Mouse (Mus musculus) neural tube, embryonic 13.5 days (tissue): ENCODE results near the gene Cacna1a. TPM values are rescaled to one million over a fixed set of nuclear protein-coding genes. Genes with fewer than 3 reads are reported as not detected.

Experiments used
- ATAC-seq: fragments of 200-750 bp; cut with Nextera tagmentation; 2 replicates; pipeline ENCODE4 v1.8.0; 2017; ENCODE audit warnings: low read depth, mild to moderate bottlenecking, moderate TSS enrichment, moderate library complexity
- H3K27ac ChIP-seq: fragments of 300-500 bp; sonication (generic); replicated peaks from 2 replicates; pipeline ENCODE4 v1.5.1; 2015; ENCODE audit warnings: moderate library complexity, mild to moderate bottlenecking, inconsistent platforms
- H3K27me3 ChIP-seq: fragments of 300-500 bp; sonication (generic); 2 replicates; pipeline ENCODE4 v1.6.1; 2015; ENCODE audit warnings: mild to moderate bottlenecking, inconsistent platforms
- H3K36me3 ChIP-seq: fragments of 300-500 bp; sonication (generic); 2 replicates; pipeline ENCODE4 v1.6.1; 2015; ENCODE audit warnings: mild to moderate bottlenecking, inconsistent platforms
- H3K4me1 ChIP-seq: fragments of 300-500 bp; sonication (generic); replicated peaks from 2 replicates; pipeline ENCODE4 v1.6.1; 2015; ENCODE audit warnings: inconsistent platforms
- H3K4me2 ChIP-seq: fragments of 300-500 bp; sonication (generic); 2 replicates; pipeline ENCODE4 v1.6.1; 2015; ENCODE audit warnings: inconsistent platforms, mild to moderate bottlenecking, moderate library complexity
- H3K4me3 ChIP-seq: fragments of 300-500 bp; sonication (generic); 2 replicates; pipeline ENCODE4 v1.5.1; 2015; ENCODE audit warnings: mild to moderate bottlenecking, inconsistent platforms
- H3K9ac ChIP-seq: fragments of 300-500 bp; sonication (generic); 2 replicates; pipeline ENCODE4 v1.6.1; 2015; ENCODE audit warnings: moderate library complexity, mild to moderate bottlenecking, inconsistent platforms
- H3K9me3 ChIP-seq: fragments of 300-500 bp; sonication (generic); 2 replicates; pipeline ENCODE4 v1.6.1; 2016; ENCODE audit warnings: inconsistent platforms
- WGBS: fragments of 180-500 bp; shearing (Covaris S2); methylation state at CpG from one replicate; pipeline ENCODE4 v1.1.7; 2015; 5-methylcytosine and 5-hydroxymethylcytosine counted together
- polyA plus RNA-seq: library from polyadenylated mRNA; unstranded; fragments of >200 nt; fragmentation: Nextera tagmentation; extraction: Ambion mirVana; gene quantifications from 2 replicates; pipeline ENCODE4 v1.2.1, GENCODE M21; 2015

Gene Cacna1a
- polyA plus RNA-seq, 1 experiment from 2014 or later: 25.2 TPM

DNA sequence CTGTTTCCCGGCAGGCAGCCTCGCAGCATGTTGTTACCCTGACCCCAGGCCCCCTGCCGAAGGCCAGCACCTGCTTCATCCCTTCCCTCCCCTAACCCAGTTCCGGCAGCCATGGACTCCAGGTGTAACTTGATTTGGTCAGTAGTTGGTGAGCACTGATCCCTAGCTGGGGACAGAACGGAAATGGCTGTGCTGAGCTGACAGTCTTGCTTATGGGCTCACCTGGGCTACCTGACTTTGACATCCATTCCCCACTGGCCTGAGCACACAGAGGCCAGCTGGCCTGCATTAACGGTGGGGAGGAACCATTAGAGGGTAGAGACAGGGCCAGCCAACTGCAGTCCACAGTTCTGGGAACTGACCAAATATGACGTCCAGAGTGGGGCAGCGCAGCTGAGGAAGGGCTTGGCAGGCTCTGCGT is 58.3 kb downstream of the Cacna1a start:
- H3K27ac ChIP-seq: no peak overlapping the region
- 87% methylated on average over 9 of the region's 9 CpGs for WGBS

DNA sequence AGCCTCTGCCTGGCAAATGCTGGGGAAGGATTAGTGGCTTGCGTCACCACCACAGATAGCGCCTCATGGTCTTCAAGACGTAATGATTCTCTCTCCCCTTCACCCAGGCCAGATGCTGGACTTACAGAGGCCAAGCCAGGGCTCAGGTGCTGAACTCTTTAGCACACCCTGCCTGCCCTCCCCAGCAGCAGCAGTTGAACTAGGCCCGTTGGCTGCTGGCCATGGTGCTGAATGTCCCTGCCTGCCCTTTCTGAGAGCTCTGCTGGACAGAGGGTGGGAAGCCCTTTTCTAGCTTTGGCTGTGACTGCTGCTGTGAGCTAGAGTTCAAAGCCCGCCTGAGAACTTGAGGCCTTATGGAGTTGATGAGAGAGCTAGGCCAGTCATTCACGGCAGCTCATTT is 66.3 kb downstream of the Cacna1a start:
- 0 out of 2 replicates have a peak overlapping the region, but pooled peaks have one; percentile 23 for H3K27ac ChIP-seq
- H3K4me1 ChIP-seq: peaks cover 28% of the 10 kb centered on the region
- no peaks in the 10 kb centered on the region for H3K9me3 ChIP-seq
- H3K4me2 ChIP-seq: no peak overlapping the region
- no peak overlapping the region for H3K9ac ChIP-seq
- H3K36me3 ChIP-seq: peaks cover 12% of the 10 kb centered on the region
- WGBS: 46% methylated on average over 6 of the region's 6 CpGs
- ATAC-seq: no peak
- no peak overlapping the region for H3K4me3 ChIP-seq
- no peaks in the 10 kb centered on the region for H3K27me3 ChIP-seq

More for the DNA sequence above, 58.3 kb downstream of the Cacna1a start:
- no peak for ATAC-seq
- Histone ChIP-seq H3K4me2 (no peak overlapping the region), H3K9me3 (no peaks in the 10 kb centered on the region), H3K4me3 (no peak overlapping the region), H3K36me3 (peaks cover 63% of the 10 kb centered on the region), H3K9ac (no peak overlapping the region), H3K27me3 (no peaks in the 10 kb centered on the region), H3K4me1 (peaks cover 9% of the 10 kb centered on the region)

DNA sequence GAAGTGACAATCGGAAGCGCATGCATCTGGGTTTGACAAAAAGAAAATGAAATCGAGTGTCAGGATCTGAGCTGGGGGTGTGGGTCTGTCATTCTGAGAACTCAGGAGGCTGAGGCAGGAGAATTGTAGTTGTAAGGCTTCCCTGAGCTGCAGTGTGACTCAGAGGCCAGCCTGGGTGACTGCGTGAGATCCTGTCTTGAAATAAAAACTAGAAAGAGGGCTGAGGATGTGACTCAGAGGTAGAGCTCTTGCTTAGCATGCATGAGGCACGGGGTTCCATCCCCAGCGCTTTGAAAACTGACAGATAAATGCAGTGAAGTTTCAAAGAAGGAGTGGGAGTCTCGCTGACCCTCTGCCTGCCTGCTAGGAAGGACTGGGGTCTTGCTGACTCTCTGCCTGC is 70.6 kb downstream of the Cacna1a start:
- Histone ChIP-seq H3K4me2 (no peak overlapping the region), H3K9me3 (peaks cover 15% of the 10 kb centered on the region), H3K4me3 (no peak overlapping the region), H3K36me3 (peaks cover 39% of the 10 kb centered on the region), H3K27me3 (no peaks in the 10 kb centered on the region), H3K27ac (peak overlapping the region; percentile 67), H3K9ac (0 out of 2 replicates have a peak overlapping the region, but pooled peaks have one; percentile 17), H3K4me1 (peaks cover 28% of the 10 kb centered on the region)
- 67% methylated on average over 7 of the region's 7 CpGs for WGBS
- no peak for ATAC-seq

DNA sequence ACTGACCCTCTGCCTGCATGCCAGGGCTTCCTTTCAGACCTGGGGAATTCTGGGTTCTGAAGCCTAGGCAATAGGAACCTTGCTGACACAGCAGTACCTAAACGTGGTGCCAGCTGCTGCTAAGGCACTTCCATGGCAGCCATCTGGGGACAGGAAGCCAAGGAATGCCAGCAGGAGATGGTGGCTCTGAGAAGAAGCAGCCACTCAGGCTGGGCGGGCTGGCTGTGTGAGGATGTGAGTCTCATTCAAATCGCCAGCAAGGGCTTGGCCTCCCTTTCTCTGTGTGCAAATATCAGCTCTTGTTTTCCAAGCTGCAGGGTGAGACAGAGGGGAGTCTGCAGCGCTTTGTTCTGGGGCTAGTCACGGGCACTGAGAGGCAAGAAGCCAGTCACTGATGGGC is 71.0 kb downstream of the Cacna1a start:
- H3K4me1 ChIP-seq: peaks cover 24% of the 10 kb centered on the region
- WGBS: 14% methylated on average over 5 of the region's 5 CpGs
- peak overlapping the region; percentile 67 for H3K27ac ChIP-seq
- 0 out of 2 replicates have a peak overlapping the region, but pooled peaks have one; percentile 17 for H3K9ac ChIP-seq
- peaks cover 44% of the 10 kb centered on the region for H3K36me3 ChIP-seq
- H3K27me3 ChIP-seq: no peaks in the 10 kb centered on the region
- H3K9me3 ChIP-seq: peaks cover 15% of the 10 kb centered on the region
- peak; percentile 54 for ATAC-seq
- H3K4me3 ChIP-seq: no peak overlapping the region
- no peak overlapping the region for H3K4me2 ChIP-seq

DNA sequence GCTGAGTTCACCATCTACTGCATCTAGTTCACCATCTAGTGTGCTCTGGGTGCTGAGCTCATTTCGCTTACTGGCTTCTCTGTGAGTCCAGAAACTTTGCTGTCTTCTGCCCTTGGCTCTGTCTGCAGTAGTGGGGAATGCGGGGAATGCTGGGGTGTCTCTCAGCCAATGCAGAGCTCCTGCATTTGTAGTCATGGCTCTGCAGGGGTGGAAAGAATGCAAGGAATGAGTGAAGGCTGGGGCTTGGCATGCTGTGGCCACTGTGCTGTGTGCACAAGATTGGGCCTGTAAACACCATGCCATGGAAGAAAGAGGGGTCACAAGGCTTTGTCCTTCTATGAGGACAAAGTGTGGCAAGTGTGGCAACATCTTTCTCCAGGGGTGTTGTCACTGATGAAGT is 72.5 kb downstream of the Cacna1a start:
- peaks cover 21% of the 10 kb centered on the region for H3K4me1 ChIP-seq

DNA sequence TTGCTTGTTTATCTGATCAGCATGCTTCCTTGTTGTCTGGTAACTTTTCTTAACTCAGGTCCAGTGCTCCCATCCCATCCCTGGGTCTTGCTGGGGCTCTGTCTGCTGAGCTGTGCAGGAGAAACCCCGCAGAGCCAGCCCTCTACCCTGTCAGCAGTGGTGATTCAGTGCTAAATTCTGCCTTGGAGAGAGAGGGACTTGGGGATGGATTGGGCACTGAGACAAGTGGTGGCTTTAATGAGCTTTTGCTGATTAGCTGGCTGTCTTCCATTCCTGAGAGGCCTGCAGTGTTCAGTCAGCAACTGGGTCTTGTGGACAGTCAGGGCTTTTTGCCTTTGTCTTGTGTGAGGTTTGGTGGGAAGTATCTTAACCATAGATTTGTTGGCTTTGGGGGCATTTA is 78.7 kb downstream of the Cacna1a start:
- peaks cover 16% of the 10 kb centered on the region for H3K4me1 ChIP-seq
- no peak overlapping the region for H3K9ac ChIP-seq
- H3K9me3 ChIP-seq: peaks cover 7% of the 10 kb centered on the region
- H3K36me3 ChIP-seq: peaks cover 39% of the 10 kb centered on the region
- ATAC-seq: peak; percentile 59
- 0 out of 2 replicates have a peak overlapping the region, but pooled peaks have one; percentile 23 for H3K27ac ChIP-seq
- H3K4me3 ChIP-seq: no peak overlapping the region
- 67% methylated on average over 1 of the region's 1 CpGs for WGBS
- no peaks in the 10 kb centered on the region for H3K27me3 ChIP-seq
- no peak overlapping the region for H3K4me2 ChIP-seq

More for the DNA sequence above, 72.5 kb downstream of the Cacna1a start:
- ATAC-seq: no peak
- Histone ChIP-seq H3K27ac (no peak overlapping the region), H3K36me3 (peaks cover 52% of the 10 kb centered on the region), H3K27me3 (no peaks in the 10 kb centered on the region), H3K9me3 (peaks cover 15% of the 10 kb centered on the region), H3K4me3 (no peak overlapping the region), H3K9ac (no peak overlapping the region), H3K4me2 (no peak overlapping the region)
- 82% methylated on average over 2 of the region's 2 CpGs for WGBS

DNA sequence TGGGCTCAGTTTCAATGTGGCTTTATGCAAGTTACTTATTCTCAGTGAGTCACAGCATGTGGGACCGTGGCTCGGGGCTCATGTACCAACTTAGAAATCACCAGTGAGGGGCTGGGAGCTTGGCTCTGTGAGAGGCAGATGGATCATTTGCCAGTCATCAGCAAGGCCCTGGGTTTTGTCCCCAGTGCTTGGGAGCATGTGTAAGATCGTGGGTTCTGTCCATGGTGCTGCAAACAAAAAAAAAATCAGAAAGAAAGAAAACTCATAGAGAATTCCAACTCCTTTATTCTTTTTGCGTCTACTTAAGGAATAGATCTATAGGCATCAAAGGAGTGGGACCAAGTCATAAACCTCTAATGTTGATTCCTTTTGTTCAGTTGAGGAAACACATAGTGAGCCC is 80.8 kb downstream of the Cacna1a start:
- Histone ChIP-seq H3K4me2 (no peak overlapping the region), H3K4me1 (peaks cover 16% of the 10 kb centered on the region)
- WGBS: 89% methylated on average over 4 of the region's 4 CpGs

DNA sequence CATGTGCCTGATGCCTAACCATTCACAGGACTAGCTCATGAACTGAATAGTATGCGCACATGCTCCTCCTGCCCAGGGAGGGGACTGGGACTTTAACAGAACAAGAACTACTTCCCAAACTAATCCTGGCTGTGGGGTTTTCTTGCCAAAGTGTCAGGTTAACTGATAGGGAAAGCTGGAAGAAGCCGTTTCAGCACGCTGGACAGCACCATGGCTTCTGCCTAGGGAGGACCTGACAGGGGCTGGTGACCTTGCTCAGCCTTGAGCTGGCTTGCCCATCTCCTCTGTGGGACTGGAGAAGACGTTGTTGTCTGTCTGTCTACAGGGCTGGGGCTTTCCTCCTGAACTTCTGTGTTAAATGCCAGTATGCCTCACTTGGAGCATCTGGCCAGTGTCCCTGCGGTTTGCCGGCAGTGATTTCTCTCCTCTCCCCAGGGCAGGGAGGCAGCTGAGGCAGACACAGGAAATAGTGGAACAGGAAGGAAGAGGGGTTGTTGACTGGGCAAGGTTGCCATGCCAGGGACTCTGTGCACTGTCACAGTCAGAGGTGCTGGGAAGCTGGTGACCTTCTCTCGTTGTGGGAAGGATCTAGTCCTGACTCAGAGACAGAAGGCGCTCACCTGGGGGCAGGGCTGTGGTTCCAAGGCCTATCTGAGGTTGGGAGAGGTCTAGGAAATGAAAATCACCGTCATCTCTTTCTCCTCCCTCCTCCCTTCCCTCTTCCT is 83.2 kb downstream of the Cacna1a start:
- Histone ChIP-seq H3K27ac (no peak overlapping the region), H3K36me3 (no peaks in the 10 kb centered on the region), H3K9me3 (no peaks in the 10 kb centered on the region), H3K4me2 (no peak overlapping the region), H3K9ac (no peak overlapping the region), H3K4me1 (peaks cover 16% of the 10 kb centered on the region), H3K27me3 (no peaks in the 10 kb centered on the region), H3K4me3 (no peak overlapping the region)
- ATAC-seq: no peak
- 47% methylated on average over 9 of the region's 9 CpGs for WGBS

More for the DNA sequence above, 80.8 kb downstream of the Cacna1a start:
- Histone ChIP-seq H3K4me3 (no peak overlapping the region), H3K9me3 (no peaks in the 10 kb centered on the region), H3K27me3 (no peaks in the 10 kb centered on the region), H3K27ac (no peak overlapping the region), H3K36me3 (peaks cover 17% of the 10 kb centered on the region), H3K9ac (no peak overlapping the region)
- no peak for ATAC-seq

DNA sequence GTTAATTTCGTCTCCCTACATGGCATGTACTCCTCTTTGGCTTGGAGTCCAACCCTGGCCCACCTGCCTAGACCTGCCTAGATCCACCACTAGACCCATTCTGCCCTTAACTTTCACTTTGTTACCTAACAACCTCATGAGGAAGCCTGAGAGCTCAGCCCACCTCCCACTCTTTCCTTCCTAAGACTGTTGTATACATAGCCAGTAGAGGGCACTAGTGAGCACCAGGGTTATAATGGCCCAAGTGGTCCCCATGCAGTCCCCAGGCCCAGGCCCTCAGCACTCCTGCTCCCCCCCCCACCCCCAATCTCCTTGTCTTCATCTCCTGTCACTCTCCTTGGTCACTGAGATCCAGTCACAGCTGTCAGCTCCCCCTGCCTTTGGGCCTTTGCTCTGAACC is 86.2 kb downstream of the Cacna1a start:
- Histone ChIP-seq H3K36me3 (no peaks in the 10 kb centered on the region), H3K4me1 (peaks cover 11% of the 10 kb centered on the region; the same call in 1 of the 2 replicates), H3K4me3 (no peak overlapping the region), H3K27ac (no peak overlapping the region), H3K27me3 (no peaks in the 10 kb centered on the region), H3K9ac (no peak overlapping the region), H3K4me2 (no peak overlapping the region), H3K9me3 (no peaks in the 10 kb centered on the region)
- 88% methylated on average over 1 of the region's 1 CpGs for WGBS
- no peak for ATAC-seq

DNA sequence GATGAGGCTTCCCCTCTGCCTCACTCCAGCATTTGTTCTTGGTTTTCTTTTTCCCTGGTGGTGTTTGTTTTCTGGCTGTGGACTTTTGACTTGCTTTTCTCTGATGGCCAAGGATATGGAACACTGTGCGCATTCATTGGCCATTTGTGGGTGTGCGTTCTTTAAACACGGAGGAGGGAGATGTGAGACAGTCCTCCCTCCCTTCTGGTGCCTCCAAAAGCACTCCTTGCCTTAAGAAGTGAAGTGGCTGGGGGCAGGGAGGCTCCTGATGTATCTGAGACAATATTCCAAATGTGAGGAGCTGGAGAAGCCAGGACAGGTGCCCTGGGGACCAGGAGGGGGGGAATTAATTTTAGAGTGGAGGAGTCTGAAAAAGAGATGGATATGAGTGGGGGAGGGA is 89.1 kb downstream of the Cacna1a start:
- Histone ChIP-seq H3K27ac (no peak overlapping the region), H3K4me1 (no peaks in the 10 kb centered on the region), H3K4me3 (no peak overlapping the region), H3K9me3 (no peaks in the 10 kb centered on the region), H3K4me2 (no peak overlapping the region), H3K9ac (no peak overlapping the region), H3K27me3 (no peaks in the 10 kb centered on the region), H3K36me3 (peaks cover 5% of the 10 kb centered on the region; the same call in 1 of the 2 replicates)
- no peak for ATAC-seq
- 84% methylated on average over 3 of the region's 3 CpGs for WGBS

DNA sequence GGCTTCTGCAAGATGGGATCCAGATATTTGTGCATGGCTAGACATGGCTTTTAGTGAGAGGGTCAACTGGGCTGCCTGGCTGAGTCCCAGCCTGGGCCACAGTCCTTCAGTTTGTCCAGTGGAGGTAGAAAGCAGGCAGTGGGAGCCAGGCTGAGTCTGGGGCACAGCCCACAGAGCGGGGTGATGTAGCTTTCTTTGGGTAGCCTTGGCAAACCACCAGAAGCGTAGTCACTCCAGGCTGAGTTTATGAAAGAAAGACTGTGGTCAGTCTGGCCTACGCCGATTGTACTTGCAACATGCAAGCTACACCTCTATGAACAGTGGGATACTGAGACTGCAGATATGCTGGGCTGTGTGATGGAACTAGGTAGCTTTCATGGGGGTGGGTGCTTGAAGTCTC is 94.8 kb downstream of the Cacna1a start:
- no peak overlapping the region for H3K4me2 ChIP-seq
- peaks cover 5% of the 10 kb centered on the region; the same call in 1 of the 2 replicates for H3K36me3 ChIP-seq
- H3K27me3 ChIP-seq: no peaks in the 10 kb centered on the region
- no peak overlapping the region for H3K27ac ChIP-seq
- no peaks in the 10 kb centered on the region for H3K9me3 ChIP-seq
- no peak for ATAC-seq
- 95% methylated on average over 4 of the region's 4 CpGs for WGBS
- no peak overlapping the region for H3K9ac ChIP-seq
- peaks cover 8% of the 10 kb centered on the region; the same call in 1 of the 2 replicates for H3K4me1 ChIP-seq
- no peak overlapping the region for H3K4me3 ChIP-seq

DNA sequence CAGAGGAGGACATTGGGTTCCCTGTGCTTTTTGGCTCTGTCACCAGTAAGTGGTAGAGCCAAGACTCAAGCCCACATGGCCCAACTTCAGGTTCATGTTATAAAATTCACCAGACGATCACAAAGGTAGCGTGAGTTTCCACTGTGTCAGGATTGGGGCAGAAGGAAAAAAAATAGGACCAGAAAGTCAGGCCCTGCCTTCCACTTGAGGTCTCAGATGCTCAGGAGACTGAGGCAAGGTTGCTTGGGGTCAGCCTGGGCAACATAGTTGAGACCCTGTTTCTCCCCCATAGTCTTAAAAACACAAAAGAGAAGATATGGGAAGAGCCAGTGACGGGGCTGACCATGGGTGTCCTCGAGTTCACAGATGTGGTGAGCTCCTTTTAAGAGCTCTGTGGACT is 97.1 kb downstream of the Cacna1a start:
- no peaks in the 10 kb centered on the region for H3K27me3 ChIP-seq
- H3K4me2 ChIP-seq: no peak overlapping the region
- H3K9ac ChIP-seq: no peak overlapping the region
- no peak for ATAC-seq
- WGBS: 84% methylated on average over 4 of the region's 4 CpGs
- peaks cover 8% of the 10 kb centered on the region; the same call in 1 of the 2 replicates for H3K4me1 ChIP-seq
- H3K27ac ChIP-seq: no peak overlapping the region
- peaks cover 5% of the 10 kb centered on the region; the same call in 1 of the 2 replicates for H3K36me3 ChIP-seq
- H3K9me3 ChIP-seq: no peaks in the 10 kb centered on the region
- H3K4me3 ChIP-seq: no peak overlapping the region
